Mouse (Mus musculus) thymus, adult 2 months (tissue): Measurements from ENCODE around the gene Gm20388. TPM values are rescaled to one million over a fixed set of nuclear protein-coding genes. Genes with fewer than 3 reads are reported as not detected.

Source experiments
- DNase-seq: peaks from one replicate; pipeline ENCODE4 v3.0.0; 2021
- H3K27ac ChIP-seq: fragments of 200-500 bp; 2 replicates; pipeline ENCODE4 v1.5.1; 2012; ENCODE audit warnings: low read length, control low read depth; ENCODE audit not compliant: control insufficient read depth, insufficient read depth
- H3K27me3 ChIP-seq: fragments of 200-500 bp; 2 replicates; pipeline ENCODE4 v1.6.1; 2012; ENCODE audit warnings: mild to moderate bottlenecking, low read length, moderate library complexity, mixed read lengths; ENCODE audit not compliant: control insufficient read depth, insufficient read depth
- H3K36me3 ChIP-seq: fragments of 200-500 bp; 2 replicates; pipeline ENCODE4 v1.6.1; 2012; ENCODE audit warnings: mild to moderate bottlenecking, low read length, moderate library complexity; ENCODE audit not compliant: control insufficient read depth, insufficient read depth
- H3K4me1 ChIP-seq: fragments of 200-500 bp; replicated peaks from 2 replicates; pipeline ENCODE4 v1.6.1; 2012; ENCODE audit warnings: low read length; ENCODE audit not compliant: control insufficient read depth, insufficient read depth
- H3K4me3 ChIP-seq: fragments of 200-500 bp; 2 replicates; pipeline ENCODE4 v1.5.1; 2012; ENCODE audit warnings: mild to moderate bottlenecking, low read length, control low read depth, moderate library complexity; ENCODE audit not compliant: control insufficient read depth, insufficient read depth
- CTCF ChIP-seq: fragments of 200-500 bp; IDR thresholded peaks from 2 replicates; pipeline ENCODE4 v1.5.1; 2012; ENCODE audit warnings: mild to moderate bottlenecking, control low read depth, low read length, moderate library complexity, borderline replicate concordance; ENCODE audit not compliant: control insufficient read depth, poor library complexity, insufficient read depth; ENCODE audit errors: extremely low read depth
- POLR2A ChIP-seq: fragments of 200-500 bp; IDR thresholded peaks from 2 replicates; pipeline ENCODE4 v1.6.1; 2012; ENCODE audit warnings: mild to moderate bottlenecking, low read length, control low read depth, moderate library complexity; ENCODE audit not compliant: control insufficient read depth, poor library complexity, insufficient read depth; ENCODE audit errors: extremely low read depth
- WGBS: fragments of 180-500 bp; shearing (Covaris S2); methylation state at CpG from one replicate; pipeline ENCODE4 v1.1.7; 2018; 5-methylcytosine and 5-hydroxymethylcytosine counted together
- polyA plus RNA-seq: library from polyadenylated mRNA; depleted of rRNA; stranded (reverse); fragments of >200 nt; gene quantifications from 2 replicates; pipeline ENCODE4 v1.2.3, GENCODE M21; 2012

The Gm20388 gene
- polyA plus RNA-seq, 1 experiment: 103 TPM

GRCm38 (mm10) chr8:122035543-122035942 is 2124.9 kb downstream of the Gm20388 start:
- Histone ChIP-seq H3K27ac (no peak overlapping the region), H3K36me3 (no peaks in the 10 kb centered on the region), H3K4me1 (0 out of 2 replicates have a peak, but pooled peaks cover 2% of the 10 kb centered on the region), H3K4me3 (no peak overlapping the region), H3K27me3 (no peaks in the 10 kb centered on the region)
- DNase-seq: no peak
- WGBS: 38% methylated on average over 7 of the region's 7 CpGs
- TF ChIP-seq POLR2A (no peak), CTCF (no peak)

GRCm38 (mm10) chr8:122036325-122036724 is 2125.7 kb downstream of the Gm20388 start:
- H3K27me3 ChIP-seq: no peaks in the 10 kb centered on the region
- no peak overlapping the region for H3K4me3 ChIP-seq
- 71% methylated on average over 6 of the region's 6 CpGs for WGBS
- no peak overlapping the region for H3K27ac ChIP-seq
- H3K36me3 ChIP-seq: no peaks in the 10 kb centered on the region
- DNase-seq: no peak
- no peak for TF ChIP-seq POLR2A
- H3K4me1 ChIP-seq: 0 out of 2 replicates have a peak, but pooled peaks cover 2% of the 10 kb centered on the region

- DNase-seq: no peak
- 94% methylated on average over 7 of the region's 7 CpGs for WGBS
Observed at GRCm38 (mm10) chr8:122037279-122037678, 2126.6 kb downstream of the Gm20388 start.

GRCm38 (mm10) chr8:122038076-122038475 is 2127.4 kb downstream of the Gm20388 start:
- Histone ChIP-seq H3K36me3 (no peaks in the 10 kb centered on the region), H3K27me3 (no peaks in the 10 kb centered on the region), H3K27ac (no peak overlapping the region), H3K4me1 (0 out of 2 replicates have a peak, but pooled peaks cover 2% of the 10 kb centered on the region), H3K4me3 (no peak overlapping the region)
- WGBS: 97% methylated on average over 6 of the region's 6 CpGs
- DNase-seq: no peak
- no peak for TF ChIP-seq CTCF
- no peak for TF ChIP-seq POLR2A

More at GRCm38 (mm10) chr8:122037279-122037678, 2126.6 kb downstream of the Gm20388 start:
- no peaks in the 10 kb centered on the region for H3K27me3 ChIP-seq
- no peaks in the 10 kb centered on the region for H3K36me3 ChIP-seq
- no peak overlapping the region for H3K4me3 ChIP-seq
- no peak for TF ChIP-seq POLR2A
- no peak for TF ChIP-seq CTCF
- H3K4me1 ChIP-seq: 0 out of 2 replicates have a peak, but pooled peaks cover 2% of the 10 kb centered on the region
- no peak overlapping the region for H3K27ac ChIP-seq

GRCm38 (mm10) chr8:122039452-122039851 is 2128.8 kb downstream of the Gm20388 start:
- no peaks in the 10 kb centered on the region for H3K36me3 ChIP-seq
- H3K4me3 ChIP-seq: no peak overlapping the region
- no peak overlapping the region for H3K27ac ChIP-seq
- DNase-seq: no peak
- WGBS: 51% methylated on average over 4 of the region's 4 CpGs
- no peak for TF ChIP-seq CTCF
- TF ChIP-seq POLR2A: no peak
- H3K4me1 ChIP-seq: 0 out of 2 replicates have a peak, but pooled peaks cover 2% of the 10 kb centered on the region
- no peaks in the 10 kb centered on the region for H3K27me3 ChIP-seq

- Histone ChIP-seq H3K27ac (no peak overlapping the region), H3K27me3 (no peaks in the 10 kb centered on the region), H3K36me3 (no peaks in the 10 kb centered on the region), H3K4me3 (no peak overlapping the region), H3K4me1 (no peaks in the 10 kb centered on the region)
- 69% methylated on average over 15 of the region's 15 CpGs for WGBS
- DNase-seq: no peak
- TF ChIP-seq CTCF (peak; percentile 43; the same call in 1 of the 2 replicates), POLR2A (no peak)
Observed at GRCm38 (mm10) chr8:122047206-122047870, 2136.7 kb downstream of the Gm20388 start.
